Mouse (Mus musculus): ENCODE measurements around the gene Ddx18. TPM values are rescaled to one million over a fixed set of nuclear protein-coding genes. Genes with fewer than 3 reads are reported as not detected.

The Ddx18 gene
- polyA plus RNA-seq, 2 experiments from 2014 or later = 45.0 to 93.8 TPM

DNA sequence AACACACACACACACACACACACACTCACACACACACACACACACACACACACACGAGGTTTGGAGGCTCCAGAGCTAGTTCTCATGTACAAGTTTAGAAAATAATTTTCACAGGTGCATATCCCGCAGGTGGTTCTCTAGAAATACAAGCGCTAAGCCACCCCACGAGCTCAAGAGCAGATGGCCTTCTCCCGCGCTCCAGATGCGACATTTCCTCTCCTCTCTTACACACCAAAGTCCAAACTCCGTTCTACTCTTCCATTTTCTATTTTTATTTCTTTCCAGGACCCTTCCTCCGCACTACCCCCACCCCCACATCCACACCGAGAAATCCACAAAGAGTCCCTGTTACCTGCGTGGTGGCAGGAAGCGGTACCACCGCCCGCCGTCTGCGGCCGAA lies 40.7 kb downstream of the Ddx18 start:
- no peak for ATAC-seq

DNA sequence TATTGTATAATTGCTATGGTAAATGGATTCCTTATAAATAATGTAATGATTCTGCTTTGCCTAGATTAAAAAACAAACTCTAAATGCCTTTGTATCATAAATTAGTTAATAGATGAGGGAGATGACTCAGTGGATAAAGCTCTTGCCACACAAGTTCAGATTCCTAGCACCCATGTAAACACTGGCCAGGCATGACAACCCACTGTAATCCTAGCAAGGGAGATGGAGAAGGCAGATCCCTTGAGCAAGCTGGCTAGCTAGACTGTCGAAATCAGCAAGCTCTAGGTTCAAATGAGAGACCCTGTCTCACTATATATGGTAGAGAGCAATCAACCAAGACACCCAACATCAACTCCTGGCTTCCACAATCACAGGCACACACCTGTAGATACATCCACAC lies 49.2 kb downstream of the Ddx18 start:
- no peak for ATAC-seq

DNA sequence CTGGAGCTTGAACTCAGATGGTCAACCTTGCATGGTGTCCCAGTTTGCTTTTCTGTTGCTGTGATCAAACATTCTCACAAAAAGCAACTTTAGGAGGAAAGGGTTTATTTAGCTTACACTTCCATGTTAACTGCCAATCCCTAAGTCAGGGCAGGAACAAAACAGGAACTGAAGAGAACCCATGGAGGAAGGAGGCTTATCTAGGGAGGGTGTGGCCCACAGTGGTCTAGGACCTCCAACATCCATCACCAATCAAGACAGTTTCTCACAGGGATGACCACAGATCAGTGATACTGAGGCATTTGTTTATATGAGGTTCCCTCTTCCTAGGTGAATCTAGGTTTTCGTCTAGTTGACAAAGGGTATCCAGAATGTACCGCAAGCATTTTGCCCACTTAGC lies 55.8 kb downstream of the Ddx18 start:
- no peak for ATAC-seq

DNA sequence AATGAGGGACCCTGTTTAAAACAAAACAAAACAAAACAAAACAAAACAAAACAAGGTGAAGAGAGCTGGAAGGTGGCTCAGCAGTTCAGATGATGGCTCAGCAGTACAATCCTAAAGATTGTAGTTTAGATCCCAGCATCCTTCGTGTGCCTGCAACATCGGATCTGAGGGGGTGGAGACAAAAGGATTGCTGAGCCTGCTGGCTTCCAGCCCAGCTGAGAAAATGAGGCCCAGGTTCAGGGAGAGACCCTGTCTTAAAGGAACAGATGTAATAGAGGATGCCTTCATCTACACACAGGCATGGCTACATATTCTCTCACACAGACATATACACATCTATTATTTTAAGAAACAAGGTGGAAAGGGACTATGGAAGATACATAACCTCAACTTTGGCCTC lies 56.6 kb downstream of the Ddx18 start:
- ATAC-seq = no peak

DNA sequence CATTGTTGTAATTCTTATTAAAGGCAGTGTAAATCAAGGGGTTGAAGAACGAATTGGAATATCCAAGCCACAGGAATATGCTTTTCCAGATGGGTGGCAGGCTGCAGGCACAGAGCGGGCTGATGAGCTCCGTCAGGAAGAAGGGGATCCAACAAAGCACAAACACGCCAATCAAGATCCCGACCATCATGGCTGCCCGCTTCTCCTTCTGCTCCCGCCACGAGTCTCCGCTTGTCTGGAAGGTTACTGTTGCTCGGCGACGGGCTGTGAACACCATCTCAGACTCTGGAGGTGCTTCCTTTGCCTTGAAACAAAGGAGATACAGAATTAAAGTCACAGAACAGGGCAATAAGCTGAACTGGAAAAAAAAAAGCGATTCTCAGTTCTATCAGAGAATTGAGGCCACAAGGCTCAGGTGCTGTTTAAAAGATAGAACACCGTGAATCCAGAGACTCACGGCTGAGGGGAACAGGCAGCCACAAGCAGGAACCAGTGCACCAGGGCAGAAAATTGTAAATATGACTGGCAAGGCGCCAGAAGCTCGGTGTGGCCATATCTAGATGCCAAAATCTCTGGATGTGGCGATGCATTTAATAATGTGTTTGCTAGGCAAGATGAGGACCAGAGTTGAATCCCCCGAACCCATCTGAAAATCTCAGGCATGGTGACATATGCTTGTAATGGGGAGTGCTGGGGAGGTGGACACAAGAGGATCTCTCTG lies 57.2 kb downstream of the Ddx18 start:
- ATAC-seq = no peak

DNA sequence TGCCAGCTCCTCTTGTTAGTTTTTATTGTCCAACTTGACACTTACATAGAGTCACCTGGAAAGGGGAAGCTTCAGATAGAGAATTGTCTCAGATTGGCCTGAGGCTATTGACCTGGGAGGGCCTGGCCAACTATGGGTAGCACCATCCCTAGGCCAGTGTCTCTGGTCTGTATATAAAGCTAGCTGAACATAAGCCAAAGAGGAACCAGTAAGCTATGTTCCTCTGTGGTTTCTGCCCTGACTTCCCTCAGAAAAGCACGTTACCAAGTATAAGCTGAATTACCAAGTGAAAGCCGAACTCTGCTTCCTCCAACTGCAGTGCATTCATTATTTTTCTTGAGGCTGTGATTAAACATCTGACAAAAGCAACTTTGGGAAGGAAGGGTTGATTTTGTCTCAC lies 59.1 kb downstream of the Ddx18 start:
- no peak for ATAC-seq

Other genes starting within 250 kb of the Ddx18 start
- gene Insig2, start 235.4 kb downstream of the Ddx18 start, polyA plus RNA-seq (2017; shearing (Covaris generic)) = 10 to 100 TPM; 33.8 to 36.0 TPM
- 10 to 100 TPM; 15.2 to 17.5 TPM for gene Ccdc93, start 136.9 kb downstream of the Ddx18 start, polyA plus RNA-seq (2017; shearing (Covaris generic))
- not detected for gene Htr5b, start 39.5 kb downstream of the Ddx18 start, polyA plus RNA-seq (2017; shearing (Covaris generic))